Mouse (Mus musculus): ENCODE results near the gene Prss34. TPM values are rescaled to one million over a fixed set of nuclear protein-coding genes. Genes with fewer than 3 reads are reported as not detected.

Prss34 gene
- total RNA-seq, 2 experiments from 2014 or later: 0.22 to 0.29 TPM

DNA sequence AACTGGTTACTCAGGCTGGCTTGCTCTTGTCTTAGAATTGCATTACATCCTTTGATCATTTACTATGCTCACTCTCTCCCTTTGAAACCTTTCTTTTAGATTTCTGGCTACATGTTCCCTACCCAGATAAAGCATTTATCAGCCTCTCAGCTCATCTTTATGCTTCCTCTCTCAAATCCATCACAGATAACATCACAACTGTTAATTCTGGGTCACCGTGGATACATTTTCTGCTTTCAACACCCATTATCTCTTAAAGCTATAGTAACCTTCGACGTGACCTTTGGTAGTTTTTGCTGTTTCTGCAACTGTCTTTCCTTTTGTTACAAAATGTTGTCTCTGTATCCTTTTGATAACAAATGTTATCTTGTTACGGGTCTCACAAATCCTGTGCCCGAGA, 4.7 kb upstream of the Prss34 start:
- DNase-seq (ENCODE audit: low spot score): no peak
- intact Hi-C loops (cut with DNase I): no loop called here

- intact Hi-C loops (cut with DNase I): no loop called here
- DNase-seq (ENCODE audit: low spot score): no peak
Observed at GRCm38 (mm10) chr17:25294111-25294510, 4.1 kb upstream of the Prss34 start.

GRCm38 (mm10) chr17:25308346-25308745, 10.2 kb downstream of the Prss34 start, which contains the start of gene Prss28:
Prss28 (plus strand) TSS chr17:25308646.
- DNase-seq (ENCODE audit: low spot score): no peak
- intact Hi-C loops (cut with DNase I): no loop called here

DNA sequence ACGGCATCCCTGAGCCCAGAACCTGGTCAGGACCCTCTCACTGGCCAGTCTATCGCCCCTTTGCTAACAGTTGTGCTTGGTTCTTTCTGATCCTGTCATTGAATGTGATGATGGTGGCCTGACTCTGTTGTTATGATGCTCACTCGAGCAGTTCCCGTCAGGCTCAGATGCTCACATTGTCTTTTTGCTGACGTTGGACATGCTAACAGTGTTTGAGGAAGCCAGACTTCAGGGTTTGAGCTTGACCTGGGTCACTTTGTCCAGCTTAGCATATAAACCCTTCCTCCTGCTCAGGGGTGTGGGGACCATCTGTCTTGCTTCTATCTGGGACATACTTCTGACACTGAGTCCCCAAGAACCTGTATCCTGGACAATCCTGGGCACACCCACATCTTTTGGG, 20.2 kb downstream of the Prss34 start, which contains the start of gene Prss29:
Gene Prss29, plus strand, starts transcription at position 301 of the 400 bp plus-strand sequence.
- intact Hi-C loops (cut with DNase I): no loop called here
- no peak for DNase-seq (ENCODE audit: low spot score)

DNA sequence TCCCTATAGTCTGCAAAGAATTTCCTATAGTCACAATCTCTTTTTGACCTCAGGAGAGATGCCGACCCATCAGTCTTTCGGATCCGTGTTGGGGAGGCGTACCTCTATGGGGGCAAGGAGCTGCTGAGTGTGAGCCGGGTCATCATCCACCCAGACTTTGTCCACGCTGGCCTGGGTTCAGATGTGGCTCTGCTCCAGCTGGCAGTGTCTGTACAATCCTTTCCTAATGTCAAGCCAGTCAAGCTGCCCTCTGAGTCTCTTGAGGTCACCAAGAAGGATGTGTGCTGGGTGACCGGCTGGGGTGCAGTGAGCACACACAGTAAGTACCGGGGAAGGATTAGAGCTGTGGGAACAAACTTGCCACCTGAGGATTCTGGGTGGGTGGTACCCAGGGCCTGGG, 22.6 kb downstream of the Prss34 start:
- DNase-seq (ENCODE audit: low spot score): no peak
- intact Hi-C loops (cut with DNase I): no loop called here

GRCm38 (mm10) chr17:25322930-25323329, 24.7 kb downstream of the Prss34 start:
- intact Hi-C loops (cut with DNase I): no loop called here
- no peak for DNase-seq (ENCODE audit: low spot score)

DNA sequence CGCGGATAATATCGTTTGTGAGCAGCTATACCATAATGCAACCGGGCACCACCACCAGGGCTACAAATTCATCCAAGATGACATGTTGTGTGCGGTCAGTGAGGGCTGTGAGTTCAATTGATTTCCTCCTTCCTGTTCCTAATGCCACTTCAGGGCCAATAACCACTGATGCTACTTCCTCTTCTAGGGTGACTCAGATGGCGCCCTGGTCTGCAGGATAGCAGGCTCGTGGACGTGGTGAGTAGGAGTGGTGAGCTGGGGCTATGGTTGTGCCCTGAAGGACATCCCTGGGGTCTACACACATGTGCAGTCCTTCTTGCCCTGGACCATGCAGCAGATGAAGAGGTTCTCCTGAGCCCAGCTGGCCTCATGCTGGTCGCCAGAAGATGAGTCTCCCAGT, 34.1 kb downstream of the Prss34 start:
- no peak for DNase-seq (ENCODE audit: low spot score)
- intact Hi-C loops (cut with DNase I): loop anchor here (5.0 kb wide), 1 partner anchor 140 kb away; no protein-coding TSS in a partner anchor

DNA sequence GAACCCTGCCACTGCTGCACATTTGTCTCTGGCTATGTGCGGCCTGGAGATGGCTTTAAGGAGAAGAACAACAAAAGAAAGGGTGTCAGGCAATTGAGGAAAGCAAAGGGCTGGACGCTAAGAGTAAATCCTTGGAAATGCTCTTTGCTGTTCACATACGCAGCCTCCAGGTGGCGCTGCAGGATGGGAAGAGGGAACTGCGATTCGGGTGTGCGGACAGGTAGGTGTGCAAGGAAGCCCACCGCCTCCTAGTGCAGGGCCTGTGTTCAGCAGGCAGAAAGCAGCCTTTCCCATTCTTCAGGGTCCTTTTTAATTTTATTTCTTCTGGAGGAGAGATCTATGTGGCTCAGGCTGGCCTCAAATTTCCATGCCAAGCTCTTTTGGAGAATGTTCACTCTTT, 35.7 kb downstream of the Prss34 start:
- intact Hi-C loops (cut with DNase I): loop anchor here (5.0 kb wide), 1 partner anchor 138 kb away; no protein-coding TSS in a partner anchor
- DNase-seq (ENCODE audit: low spot score): no peak

GRCm38 (mm10) chr17:25338218-25338617, 40.0 kb downstream of the Prss34 start:
- no peak for DNase-seq (ENCODE audit: low spot score)
- intact Hi-C loops (cut with DNase I): no loop called here

GRCm38 (mm10) chr17:25340003-25340402, 41.8 kb downstream of the Prss34 start:
- DNase-seq (ENCODE audit: low spot score): no peak
- intact Hi-C loops (cut with DNase I): no loop called here

DNA sequence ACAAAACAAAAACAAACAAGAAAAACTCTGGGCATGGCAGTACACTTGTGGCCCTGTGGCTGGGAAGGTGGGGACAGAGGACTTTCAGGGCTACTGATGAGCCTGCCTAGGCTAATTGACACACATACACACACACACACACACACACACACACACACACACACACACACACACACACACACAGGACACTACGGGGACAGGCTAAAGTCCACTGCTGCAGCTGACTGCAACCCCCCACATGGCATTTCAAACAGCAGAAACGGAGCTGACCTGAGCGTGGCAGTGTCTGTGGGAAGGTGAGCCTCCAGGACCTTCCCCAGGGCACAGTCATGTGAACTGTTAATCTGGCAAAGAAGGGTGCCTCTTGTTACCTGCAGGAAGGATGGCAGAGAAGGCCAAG, 43.3 kb downstream of the Prss34 start:
- intact Hi-C loops (cut with DNase I): no loop called here
- DNase-seq (ENCODE audit: low spot score): no peak

DNA sequence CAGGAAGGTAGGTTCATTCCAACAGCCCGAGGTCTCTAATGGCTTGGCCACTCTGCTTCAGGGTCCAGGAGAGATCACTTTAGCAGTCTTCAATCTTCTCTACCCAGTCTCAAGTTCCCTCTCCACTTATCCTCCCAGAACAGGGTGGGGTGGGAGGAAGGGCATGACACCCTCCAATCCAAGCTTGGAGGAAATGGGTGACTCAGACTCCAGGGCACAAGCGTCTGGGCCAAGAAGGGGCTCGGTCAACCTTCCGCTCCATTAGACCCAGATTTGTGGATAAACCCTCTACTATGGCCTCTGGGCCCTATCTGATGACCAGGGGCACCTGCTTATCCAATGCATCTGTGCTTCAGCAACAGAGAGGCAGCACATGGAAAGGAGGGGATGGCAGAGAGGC, 47.3 kb downstream of the Prss34 start, which contains the start of gene Tpsab1:
Gene Tpsab1, minus strand, starts transcription at position 101 of the 400 bp plus-strand sequence.
- intact Hi-C loops (cut with DNase I): no loop called here
- no peak for DNase-seq (ENCODE audit: low spot score)

Other genes with a start within 250 kb of the Prss34 start
- gene Tmem204, start 214.8 kb upstream of the Prss34 start, total RNA-seq (2021): 10 to 100 TPM; 34.5 to 41.7 TPM
- 10 to 100 TPM; 10.8 to 12.2 TPM for gene Telo2, start 182.4 kb upstream of the Prss34 start, total RNA-seq (2021)
- 1 to 10 TPM; 3.7 to 6.7 TPM for gene Ptx4, start 177.6 kb upstream of the Prss34 start, total RNA-seq (2021)
- 10 to 100 TPM; 25.5 to 27.5 TPM for gene Clcn7, start 165.0 kb upstream of the Prss34 start, total RNA-seq (2021)
- not detected for gene Ccdc154, start 135.9 kb upstream of the Prss34 start, total RNA-seq (2021)
- not detected for gene Gm38655, start 122.9 kb upstream of the Prss34 start, total RNA-seq (2021)
- gene BC003965, start 113.8 kb upstream of the Prss34 start, total RNA-seq (2021): 10 to 100 TPM; 22.1 to 23.2 TPM
- gene Unkl, start 110.0 kb upstream of the Prss34 start, total RNA-seq (2021): 1 to 10 TPM; 8.4 to 9.6 TPM
- gene Gnptg, start 58.3 kb upstream of the Prss34 start, total RNA-seq (2021): 10 to 100 TPM; 10.8 to 12.3 TPM
- 1 to 10 TPM; 7.4 to 8.7 TPM for gene Tsr3, start 58.2 kb upstream of the Prss34 start, total RNA-seq (2021)
- under 1 TPM; 0.55 to 0.61 TPM for gene Baiap3, start 42.0 kb upstream of the Prss34 start, total RNA-seq (2021)
- 10 to 100 TPM; 91.6 to 97.5 TPM for gene Ube2i, start 23.8 kb upstream of the Prss34 start, total RNA-seq (2021)
- not detected for gene Prss28, start 10.3 kb downstream of the Prss34 start, total RNA-seq (2021)
- not detected for gene Prss29, start 20.3 kb downstream of the Prss34 start, total RNA-seq (2021)
- under 1 TPM; 0.47 to 0.84 TPM for gene Tpsab1, start 47.2 kb downstream of the Prss34 start, total RNA-seq (2021)
- 1 to 10 TPM; 1.6 to 2.2 TPM for gene Tpsb2, start 67.9 kb downstream of the Prss34 start, total RNA-seq (2021)
- not detected for gene Tpsg1, start 70.9 kb downstream of the Prss34 start, total RNA-seq (2021)
- gene Cacna1h, start 135.4 kb downstream of the Prss34 start, total RNA-seq (2021): 1 to 10 TPM; 6.9 to 7.3 TPM
- not detected for gene Tekt4, start 156.2 kb downstream of the Prss34 start, total RNA-seq (2021)
- gene Sstr5, start 198.9 kb downstream of the Prss34 start, total RNA-seq (2021): not detected

Measured in heart, postnatal 25 days (tissue).